Mouse (Mus musculus) induced T-regulatory cell, adult 2 months (primary cell): ENCODE results near the gene Pi4kb.
"Not testable (repeated sequence)": the region's sequence is repeated elsewhere in the genome, so short reads cannot be mapped to it uniquely, and the experiment has no call there.

Source experiments
- DNase-seq: peaks from one replicate; pipeline ENCODE4 v3.0.0-alpha.2; 2012; ENCODE audit warnings: low read depth

Pi4kb gene

GRCm38 (mm10) chr3:94974528-94975422, at the start of gene Pi4kb:
Gene Pi4kb (plus strand): TSS chr3:94974731.
- DNase-seq = peak; percentile 98

GRCm38 (mm10) chr3:94926301-94926736, 48.2 kb upstream of the Pi4kb start:
- not testable (repeated sequence) for DNase-seq

GRCm38 (mm10) chr3:94928979-94929378, 45.6 kb upstream of the Pi4kb start:
- not testable (repeated sequence) for DNase-seq

GRCm38 (mm10) chr3:94930386-94931266, 43.9 kb upstream of the Pi4kb start:
- DNase-seq = not testable (repeated sequence)

- DNase-seq = not testable (repeated sequence)
Measured at GRCm38 (mm10) chr3:94931427-94932082, 43.0 kb upstream of the Pi4kb start.

- not testable (repeated sequence) for DNase-seq
Measured at GRCm38 (mm10) chr3:94932279-94932678, 42.3 kb upstream of the Pi4kb start.

- DNase-seq = no peak
Measured at GRCm38 (mm10) chr3:94932809-94933564, 41.5 kb upstream of the Pi4kb start, which contains the start of gene Selenbp1. Gene Selenbp1 (plus strand): TSS chr3:94933056.

- not testable (repeated sequence) for DNase-seq
Measured at GRCm38 (mm10) chr3:94933604-94934003, 40.9 kb upstream of the Pi4kb start.

GRCm38 (mm10) chr3:94934564-94934963, 40.0 kb upstream of the Pi4kb start:
- not testable (repeated sequence) for DNase-seq

- not testable (repeated sequence) for DNase-seq
Measured at GRCm38 (mm10) chr3:94935332-94935731, 39.2 kb upstream of the Pi4kb start.

- DNase-seq = not testable (repeated sequence)
Measured at GRCm38 (mm10) chr3:94936147-94936546, 38.4 kb upstream of the Pi4kb start.

GRCm38 (mm10) chr3:94937194-94937593, 37.3 kb upstream of the Pi4kb start:
- not testable (repeated sequence) for DNase-seq

GRCm38 (mm10) chr3:94940033-94940432, 34.5 kb upstream of the Pi4kb start:
- not testable (repeated sequence) for DNase-seq

- DNase-seq = not testable (repeated sequence)
Measured at GRCm38 (mm10) chr3:94942211-94942967, 32.1 kb upstream of the Pi4kb start.

- DNase-seq = peak; percentile 33
Measured at GRCm38 (mm10) chr3:94943706-94944105, 30.8 kb upstream of the Pi4kb start.

GRCm38 (mm10) chr3:94948066-94948614, 26.4 kb upstream of the Pi4kb start:
- DNase-seq = peak; percentile 73

GRCm38 (mm10) chr3:94949645-94950044, 24.9 kb upstream of the Pi4kb start:
- DNase-seq = no peak

GRCm38 (mm10) chr3:94952806-94953205, 21.7 kb upstream of the Pi4kb start:
- DNase-seq = peak; percentile 87

GRCm38 (mm10) chr3:94953384-94953763, 21.2 kb upstream of the Pi4kb start:
- no peak for DNase-seq
